Mouse (Mus musculus) liver, adult 2 months (tissue): ENCODE data around the gene Dcaf15.

Experiments used
- CTCF ChIP-seq: fragments of 200-500 bp; IDR thresholded peaks from 2 replicates; pipeline ENCODE4 v1.5.1; 2011; ENCODE audit warnings: low read depth, low read length, control low read depth
- POLR2A ChIP-seq: fragments of 200-500 bp; IDR thresholded peaks from 2 replicates; pipeline ENCODE4 v1.6.1; 2011; ENCODE audit warnings: low read length, control low read depth; ENCODE audit not compliant: insufficient read depth; ENCODE audit errors: extremely low read depth

GRCm38 (mm10) chr8:84076849-84077248, 27.7 kb downstream of the Dcaf15 start:
- TF ChIP-seq CTCF (no peak), POLR2A (no peak)
